Mouse (Mus musculus): ENCODE measurements around the gene Cdc42se1.

GRCm38 (mm10) chr3:95203880-95204279 lies 24.7 kb upstream of the Cdc42se1 start:
- TF ChIP-seq CTCF (IDR thresholded peaks at IDR 0.05; ENCODE audit: extremely low read depth, insufficient read depth, low read length) (no peak), POLR2A (IDR thresholded peaks at IDR 0.05; ENCODE audit: extremely low read depth, insufficient read depth, low read length) (no peak)
